Mouse (Mus musculus) heart, postnatal 0 days (tissue): ENCODE results near the gene Lman1l.

Experiments
- CTCF ChIP-seq: IDR thresholded peaks from 2 replicates; pipeline ENCODE4 v1.5.1; 2016; ENCODE audit warnings: antibody characterized with exemption, control low read depth, low read depth
- EP300 ChIP-seq: IDR thresholded peaks from 2 replicates; pipeline ENCODE4 v1.6.1; 2016; ENCODE audit warnings: antibody characterized with exemption, low read depth

- no peak for TF ChIP-seq EP300
- no peak for TF ChIP-seq CTCF
Measured at GRCm38 (mm10) chr9:57643856-57644180, 23.2 kb upstream of the Lman1l start.
